Mouse (Mus musculus) intestine, embryonic 14.5 days (tissue): ENCODE data around the gene Mrpl30. TPM values are rescaled to one million over a fixed set of nuclear protein-coding genes. Genes with fewer than 3 reads are reported as not detected.
A peak's percentile ranks its signal among the peaks of the same experiment; 100 is the strongest.

Source experiments
- ATAC-seq: fragments of 200-750 bp; cut with Nextera tagmentation; replicated peaks from 2 replicates; pipeline ENCODE4 v1.8.0; 2017; ENCODE audit warnings: low read depth, moderate number of reproducible peaks, moderate TSS enrichment, moderate library complexity; ENCODE audit not compliant: low FRiP score, low TSS enrichment
- DNase-seq: peaks from one replicate; pipeline ENCODE4 v3.0.0-alpha.2; 2018; ENCODE audit warnings: low spot score
- H3K27ac ChIP-seq: fragments of 300-500 bp; sonication (generic); 2 replicates; pipeline ENCODE4 v1.5.1; 2014; ENCODE audit warnings: low read depth, mild to moderate bottlenecking, control low read depth
- H3K27me3 ChIP-seq: fragments of 300-500 bp; sonication (generic); replicated peaks from 2 replicates; pipeline ENCODE4 v1.6.1; 2014; ENCODE audit warnings: low read length, control low read depth; ENCODE audit not compliant: control insufficient read depth, insufficient read depth
- H3K36me3 ChIP-seq: fragments of 300-500 bp; sonication (generic); 2 replicates; pipeline ENCODE4 v1.6.1; 2014; ENCODE audit warnings: low read length, control low read depth; ENCODE audit not compliant: control insufficient read depth, insufficient read depth
- H3K4me1 ChIP-seq: fragments of 300-500 bp; sonication (generic); replicated peaks from 2 replicates; pipeline ENCODE4 v1.6.1; 2014; ENCODE audit warnings: low read length, control low read depth, mixed read lengths; ENCODE audit not compliant: control insufficient read depth, insufficient read depth
- H3K4me2 ChIP-seq: fragments of 300-500 bp; sonication (generic); 2 replicates; pipeline ENCODE4 v1.6.1; 2014; ENCODE audit warnings: low read length
- H3K4me3 ChIP-seq: fragments of 300-500 bp; sonication (generic); 2 replicates; pipeline ENCODE4 v1.5.1; 2014; ENCODE audit warnings: low read depth, low read length, control low read depth, mixed read lengths
- H3K9ac ChIP-seq: fragments of 300-500 bp; sonication (generic); 2 replicates; pipeline ENCODE4 v1.6.1; 2014; ENCODE audit warnings: mild to moderate bottlenecking, low read length
- H3K9me3 ChIP-seq: fragments of 300-500 bp; sonication (generic); 2 replicates; pipeline ENCODE4 v1.6.1; 2016; ENCODE audit warnings: low read length, control low read depth; ENCODE audit not compliant: control insufficient read depth
- WGBS: fragments of 180-500 bp; shearing (Covaris S2); extraction: QIAGEN DNeasy Blood & Tissue Kit; methylation state at CpG from one replicate; pipeline ENCODE4 v1.1.7; 2014; 5-methylcytosine and 5-hydroxymethylcytosine counted together
- polyA plus RNA-seq: library from polyadenylated mRNA; unstranded; fragments of >200 nt; fragmentation: Nextera tagmentation; extraction: Ambion mirVana; gene quantifications from 2 replicates; pipeline ENCODE4 v1.2.1, GENCODE M21; 2014

Gene Mrpl30
- polyA plus RNA-seq = 269 and 295 TPM in 2 replicates

GRCm38 (mm10) chr1:37890025-37890652 lies at the start of gene Mrpl30, which contains the start of gene Mitd1:
Mrpl30 (plus strand) TSS chr1:37890477.
Mitd1 (minus strand) TSS chr1:37890411.
- peaks cover 15% of the 10 kb centered on the region for H3K4me1 ChIP-seq
- H3K4me3 ChIP-seq = peak within 1 kb of the TSS; percentile 83
- peak within 1 kb of the TSS; percentile 52 for H3K9ac ChIP-seq
- H3K9me3 ChIP-seq = no peaks in the 10 kb centered on the region
- H3K27ac ChIP-seq = peak within 1 kb of the TSS; percentile 34; the same call in 1 of the 2 replicates
- peaks cover 12% of the 10 kb centered on the region for H3K36me3 ChIP-seq
- peak; percentile 95 for ATAC-seq
- no peaks in the 10 kb centered on the region for H3K27me3 ChIP-seq
- H3K4me2 ChIP-seq = peak within 1 kb of the TSS; percentile 89
- peak; percentile 94 for DNase-seq
- WGBS = under 1% methylated on average over 41 of the region's 41 CpGs

DNA sequence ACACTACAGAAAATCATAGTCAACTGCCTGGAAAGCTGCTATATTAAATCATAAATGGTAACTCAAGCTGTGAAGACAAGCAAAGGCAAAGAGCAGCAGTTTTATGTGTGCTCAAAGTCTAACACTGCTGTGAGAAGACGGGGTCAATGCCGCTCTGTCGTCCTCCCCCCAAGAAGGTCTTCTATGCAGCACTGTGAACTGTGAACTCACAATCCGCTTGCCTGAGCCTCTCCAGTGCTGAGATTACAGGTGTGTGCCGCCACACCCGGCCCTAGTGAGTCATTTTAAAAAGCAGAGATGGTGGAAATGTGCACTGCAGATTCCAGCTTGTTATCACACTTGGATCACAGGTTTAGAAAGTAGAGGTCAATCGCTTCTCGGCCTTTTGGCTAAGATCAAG lies 43.4 kb upstream of the Mrpl30 start:
- WGBS = 79% methylated on average over 8 of the region's 8 CpGs
- H3K27me3 ChIP-seq = no peaks in the 10 kb centered on the region
- ATAC-seq (no peak), DNase-seq (no peak)
- H3K4me1 ChIP-seq = no peaks in the 10 kb centered on the region
- no peak overlapping the region for H3K4me3 ChIP-seq
- H3K9ac ChIP-seq = no peak overlapping the region
- no peaks in the 10 kb centered on the region for H3K36me3 ChIP-seq
- H3K9me3 ChIP-seq = no peaks in the 10 kb centered on the region
- H3K27ac ChIP-seq = no peak overlapping the region
- H3K4me2 ChIP-seq = no peak overlapping the region

GRCm38 (mm10) chr1:37850696-37851095 lies 39.6 kb upstream of the Mrpl30 start:
- Histone ChIP-seq H3K4me3 (no peak overlapping the region), H3K9me3 (no peaks in the 10 kb centered on the region), H3K27ac (no peak overlapping the region), H3K9ac (no peak overlapping the region), H3K36me3 (no peaks in the 10 kb centered on the region), H3K4me1 (no peaks in the 10 kb centered on the region), H3K27me3 (no peaks in the 10 kb centered on the region), H3K4me2 (no peak overlapping the region)
- no peak for ATAC-seq
- WGBS = 64% methylated on average over 2 of the region's 2 CpGs
- DNase-seq = no peak

DNA sequence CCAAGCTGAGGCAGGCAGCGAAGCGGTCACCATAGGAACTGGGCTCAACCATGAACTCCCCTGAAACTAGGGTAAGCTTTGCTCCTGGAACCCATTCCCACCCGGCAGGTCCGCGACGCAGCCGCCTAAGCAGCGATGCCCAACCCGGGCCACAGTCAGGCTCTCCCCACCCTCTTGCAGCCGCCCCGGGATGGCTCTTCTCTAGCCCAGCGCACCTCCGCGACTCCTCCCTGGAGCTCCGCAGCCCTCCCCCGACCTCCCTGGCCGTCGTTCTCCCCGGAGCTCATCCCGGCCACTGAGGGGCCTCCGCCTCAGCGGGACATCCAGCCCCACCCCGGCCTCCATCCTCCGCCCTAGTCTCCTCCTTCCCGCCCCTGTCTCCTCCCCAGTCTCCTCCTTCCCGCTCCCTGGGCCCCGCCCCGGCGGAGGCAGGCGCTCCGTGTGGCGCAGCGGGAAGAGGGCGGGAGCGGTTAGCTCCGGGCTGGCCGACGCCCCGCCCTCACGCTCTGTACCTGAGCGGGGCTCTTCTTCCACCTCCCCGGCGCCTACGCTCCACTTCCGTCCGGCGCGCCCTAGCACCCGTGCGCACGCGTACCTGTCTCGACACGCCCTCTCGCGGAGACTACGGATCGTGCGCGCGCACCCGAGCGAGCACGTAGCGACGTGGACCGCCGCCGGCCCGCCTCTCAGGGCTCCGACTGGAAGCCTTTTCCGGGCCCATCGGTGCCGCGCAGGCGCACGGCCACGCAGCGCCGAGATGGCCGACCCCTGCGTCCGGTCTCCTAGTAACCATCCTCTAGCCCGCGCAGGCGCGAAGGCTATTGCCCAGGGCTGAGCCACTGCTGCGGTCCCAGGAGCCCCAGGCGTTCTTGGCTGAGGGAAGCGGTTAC lies 25.5 kb upstream of the Mrpl30 start:
- DNase-seq (peak; percentile 97), ATAC-seq (peak; percentile 99)
- no peaks in the 10 kb centered on the region for H3K9me3 ChIP-seq
- H3K4me3 ChIP-seq = peak overlapping the region; percentile 55
- peak overlapping the region; percentile 58 for H3K27ac ChIP-seq
- no peaks in the 10 kb centered on the region for H3K4me1 ChIP-seq
- H3K27me3 ChIP-seq = no peaks in the 10 kb centered on the region
- peak overlapping the region; percentile 64 for H3K4me2 ChIP-seq
- H3K36me3 ChIP-seq = no peaks in the 10 kb centered on the region
- WGBS = under 1% methylated on average over 89 of the region's 90 CpGs
- H3K9ac ChIP-seq = peak overlapping the region; percentile 57

GRCm38 (mm10) chr1:37865401-37866215 lies 24.7 kb upstream of the Mrpl30 start:
- no peaks in the 10 kb centered on the region for H3K27me3 ChIP-seq

DNA sequence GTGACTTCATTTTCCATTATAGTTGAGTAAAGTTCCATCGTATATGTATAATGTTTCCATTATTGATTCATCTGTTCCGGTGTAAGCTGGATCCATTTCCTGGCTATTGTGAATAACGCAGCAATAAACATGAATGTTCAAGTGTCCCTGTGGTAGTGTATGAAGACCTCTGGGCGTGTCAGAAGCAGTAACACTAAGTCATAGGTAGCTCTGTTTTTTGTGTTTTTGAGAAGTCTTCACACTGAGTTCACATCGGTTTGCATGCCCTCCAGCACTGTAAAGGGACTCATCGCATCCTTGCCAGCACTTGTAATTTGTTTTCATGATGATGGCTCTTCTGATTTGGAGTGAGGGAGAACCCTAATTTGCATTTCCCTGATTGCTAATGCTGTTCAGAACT lies 24.0 kb upstream of the Mrpl30 start, which contains the start of gene Tsga10:
TSS of gene Tsga10 (minus strand) at position 144 of the 400 bp plus-strand sequence.
- no peaks in the 10 kb centered on the region for H3K36me3 ChIP-seq
- DNase-seq (no peak), ATAC-seq (no peak)
- H3K27ac ChIP-seq = peak within 1 kb of the TSS; percentile 55; the same call in 1 of the 2 replicates
- peak within 1 kb of the TSS; percentile 64 for H3K4me2 ChIP-seq
- peak within 1 kb of the TSS; percentile 53 for H3K9ac ChIP-seq
- no peaks in the 10 kb centered on the region for H3K27me3 ChIP-seq
- no peaks in the 10 kb centered on the region for H3K9me3 ChIP-seq
- H3K4me3 ChIP-seq = peak within 1 kb of the TSS; percentile 55
- WGBS = 87% methylated on average over 6 of the region's 6 CpGs
- no peaks in the 10 kb centered on the region for H3K4me1 ChIP-seq

More at GRCm38 (mm10) chr1:37865401-37866215, 24.7 kb upstream of the Mrpl30 start:
- ATAC-seq (no peak), DNase-seq (no peak)
- peak overlapping the region; percentile 55 for H3K4me3 ChIP-seq
- H3K4me1 ChIP-seq = no peaks in the 10 kb centered on the region
- peak overlapping the region; percentile 64 for H3K4me2 ChIP-seq
- H3K9ac ChIP-seq = peak overlapping the region; percentile 53
- H3K36me3 ChIP-seq = no peaks in the 10 kb centered on the region
- 10% methylated on average over 23 of the region's 23 CpGs for WGBS
- peak overlapping the region; percentile 55; the same call in 1 of the 2 replicates for H3K27ac ChIP-seq
- H3K9me3 ChIP-seq = no peaks in the 10 kb centered on the region

GRCm38 (mm10) chr1:37867056-37867455 lies 23.2 kb upstream of the Mrpl30 start:
- Histone ChIP-seq H3K4me3 (no peak overlapping the region), H3K4me2 (no peak overlapping the region), H3K27me3 (no peaks in the 10 kb centered on the region), H3K4me1 (no peaks in the 10 kb centered on the region; the same call in 1 of the 2 replicates), H3K9me3 (no peaks in the 10 kb centered on the region), H3K36me3 (no peaks in the 10 kb centered on the region), H3K27ac (no peak overlapping the region), H3K9ac (no peak overlapping the region)
- 69% methylated on average over 1 of the region's 1 CpGs for WGBS
- DNase-seq = no peak
- no peak for ATAC-seq
